Mouse (Mus musculus) urinary bladder, adult 2 months (tissue): ENCODE results near the gene Trpm4. TPM values are rescaled to one million over a fixed set of nuclear protein-coding genes. Genes with fewer than 3 reads are reported as not detected.
"Not testable (repeated sequence)": the region's sequence is repeated elsewhere in the genome, so short reads cannot be mapped to it uniquely, and the experiment has no call there.

ENCODE experiments used
- DNase-seq: peaks from one replicate; pipeline ENCODE4 v3.0.0; 2022; ENCODE audit warnings: low spot score
- polyA plus RNA-seq: library from polyadenylated mRNA; depleted of rRNA; stranded (reverse); fragments of >200 nt; gene quantifications from 2 replicates; pipeline ENCODE4 v1.2.3, GENCODE M21; 2012; rRNA removed

Trpm4 gene
- polyA plus RNA-seq, 1 experiment, result 33.6 TPM

GRCm38 (mm10) chr7:45255822-45256221 lies 77.8 kb downstream of the Trpm4 start:
- not testable (repeated sequence) for DNase-seq

GRCm38 (mm10) chr7:45253806-45254205 lies 79.8 kb downstream of the Trpm4 start:
- DNase-seq, result no peak

Other genes with a start within 250 kb of the Trpm4 start
- gene Rcn3, start 241.6 kb downstream of the Trpm4 start, polyA plus RNA-seq, result 277 and 317 TPM in 2 replicates
- gene Fcgrt, start 229.9 kb downstream of the Trpm4 start, polyA plus RNA-seq, result 144 and 157 TPM in 2 replicates
- 903 and 1,312 TPM in 2 replicates for gene Rps11, start 209.3 kb downstream of the Trpm4 start, polyA plus RNA-seq
- gene Rpl13a, start 205.0 kb downstream of the Trpm4 start, polyA plus RNA-seq, result 3,442 and 3,633 TPM in 2 replicates
- gene Gm45713, start 197.5 kb downstream of the Trpm4 start, polyA plus RNA-seq, result 0.28 and 0.44 TPM in 2 replicates
- 74.5 and 83.1 TPM in 2 replicates for gene Flt3l, start 197.3 kb downstream of the Trpm4 start, polyA plus RNA-seq
- 48.3 and 58.3 TPM in 2 replicates for gene Pih1d1, start 179.5 kb downstream of the Trpm4 start, polyA plus RNA-seq
- gene Aldh16a1, start 179.2 kb downstream of the Trpm4 start, polyA plus RNA-seq, result 27.7 and 30.9 TPM in 2 replicates
- gene Slc17a7, start 169.8 kb downstream of the Trpm4 start, polyA plus RNA-seq, result 0.03 and 0.04 TPM in 2 replicates
- gene Gfy, start 154.2 kb downstream of the Trpm4 start, polyA plus RNA-seq, result 0.03 TPM in 1 of 2 replicates, not detected in the other
- gene Pth2, start 152.8 kb downstream of the Trpm4 start, polyA plus RNA-seq, result not detected in 2 replicates
- 0.12 and 0.15 TPM in 2 replicates for gene Ccdc155, start 128.9 kb downstream of the Trpm4 start, polyA plus RNA-seq
- 5.1 and 7.5 TPM in 2 replicates for gene Dkkl1, start 121.6 kb downstream of the Trpm4 start, polyA plus RNA-seq
- 29.1 and 29.2 TPM in 2 replicates for gene Tead2, start 118.0 kb downstream of the Trpm4 start, polyA plus RNA-seq
- 12.3 and 15.1 TPM in 2 replicates for gene Cd37, start 94.7 kb downstream of the Trpm4 start, polyA plus RNA-seq
- gene Slc6a16, start 92.7 kb downstream of the Trpm4 start, polyA plus RNA-seq, result not detected in 2 replicates
- gene Slc6a21, start 56.3 kb downstream of the Trpm4 start, polyA plus RNA-seq, result not detected in 2 replicates
- 0.59 and 1.1 TPM in 2 replicates for gene Hrc, start 1.5 kb upstream of the Trpm4 start, polyA plus RNA-seq
- gene Ppfia3, start 33.2 kb upstream of the Trpm4 start, polyA plus RNA-seq, result 1.4 and 1.9 TPM in 2 replicates
- gene Lin7b, start 36.8 kb upstream of the Trpm4 start, polyA plus RNA-seq, result 19.2 and 21.0 TPM in 2 replicates
- gene Snrnp70, start 62.0 kb upstream of the Trpm4 start, polyA plus RNA-seq, result 364 and 412 TPM in 2 replicates
- 0.03 and 0.07 TPM in 2 replicates for gene Kcna7, start 71.9 kb upstream of the Trpm4 start, polyA plus RNA-seq
- 2.9 and 4.2 TPM in 2 replicates for gene Ntf5, start 79.9 kb upstream of the Trpm4 start, polyA plus RNA-seq
- gene Lhb, start 87.0 kb upstream of the Trpm4 start, polyA plus RNA-seq, result 0.14 TPM in 1 of 2 replicates, not detected in the other
- 39.3 TPM in 2 replicates for gene Gys1, start 101.1 kb upstream of the Trpm4 start, polyA plus RNA-seq
- 35.8 and 41.4 TPM in 2 replicates for gene Ruvbl2, start 104.3 kb upstream of the Trpm4 start, polyA plus RNA-seq
- gene Ftl1, start 126.1 kb upstream of the Trpm4 start, polyA plus RNA-seq, result 1,966 and 2,293 TPM in 2 replicates
- 78.4 and 113 TPM in 2 replicates for gene Bax, start 133.1 kb upstream of the Trpm4 start, polyA plus RNA-seq
- 0.43 and 0.56 TPM in 2 replicates for gene Tulp2, start 148.1 kb upstream of the Trpm4 start, polyA plus RNA-seq
- 0.29 and 0.31 TPM in 2 replicates for gene Gm45808, start 153.0 kb upstream of the Trpm4 start, polyA plus RNA-seq
- 5.7 and 7.7 TPM in 2 replicates for gene Dhdh, start 155.0 kb upstream of the Trpm4 start, polyA plus RNA-seq
- 225 and 264 TPM in 2 replicates for gene Nucb1, start 176.6 kb upstream of the Trpm4 start, polyA plus RNA-seq
- 27.8 and 30.5 TPM in 2 replicates for gene Ppp1r15a, start 192.5 kb upstream of the Trpm4 start, polyA plus RNA-seq
- 11.7 and 14.3 TPM in 2 replicates for gene Plekha4, start 192.6 kb upstream of the Trpm4 start, polyA plus RNA-seq
- gene Hsd17b14, start 221.1 kb upstream of the Trpm4 start, polyA plus RNA-seq, result 23.3 and 24.5 TPM in 2 replicates
- gene Bcat2, start 236.4 kb upstream of the Trpm4 start, polyA plus RNA-seq, result 48.1 and 58.5 TPM in 2 replicates